In genomic region chr3:99240811-99241738, GRCm38 (mm10) we compare ENCODE assay signal across 8 mouse cellular contexts. TPM values are rescaled to one million over a fixed set of nuclear protein-coding genes. Genes with fewer than 3 reads are reported as not detected.
A peak's percentile ranks its signal among the peaks of the same experiment; 100 is the strongest.
DNase-seq lines count a peak whose midpoint lies in the region; ATAC-seq and TF ChIP-seq lines count a peak whose summit lies in the region.

No protein-coding gene starts in this region.

- no peak overlapping the region for H3K27ac ChIP-seq in lung, embryonic 15.5 days
- H3K27ac ChIP-seq in embryonic facial prominence, embryonic 13.5 days, result peak overlapping the region; percentile 65
- H3K27ac ChIP-seq in limb, embryonic 10.5 days, result peak overlapping the region; percentile 92
- H3K27ac ChIP-seq in small intestine, adult 2 months (ENCODE audit: insufficient read depth, low read depth, low read length), result no peak overlapping the region
- no peak overlapping the region for H3K27ac ChIP-seq in layer of hippocampus, adult 2 months

- peaks cover 24% of the 10 kb centered on the region for H3K4me1 ChIP-seq in lung, embryonic 15.5 days
- H3K4me1 ChIP-seq in lung, adult 2 months (ENCODE audit: control insufficient read depth, insufficient read depth, low read length), result 0 out of 2 replicates have a peak, but pooled peaks cover 2% of the 10 kb centered on the region
- H3K4me1 ChIP-seq in embryonic facial prominence, embryonic 13.5 days, result peaks cover 15% of the 10 kb centered on the region; the same call in 1 of the 2 replicates
- peaks cover 67% of the 10 kb centered on the region for H3K4me1 ChIP-seq in limb, embryonic 10.5 days
- 0 out of 2 replicates have a peak, but pooled peaks cover 2% of the 10 kb centered on the region for H3K4me1 ChIP-seq in small intestine, adult 2 months (ENCODE audit: control insufficient read depth, insufficient read depth, insufficient read length, low read length)

- 0 out of 2 replicates have a peak overlapping the region, but pooled peaks have one; percentile 3 for H3K4me3 ChIP-seq in lung, embryonic 15.5 days
- H3K4me3 ChIP-seq in lung, adult 2 months (replicated peaks; ENCODE audit: extremely low read depth, low read depth, low read length), result no peak overlapping the region
- H3K4me3 ChIP-seq in embryonic facial prominence, embryonic 13.5 days, result peak overlapping the region; percentile 39
- peak overlapping the region; percentile 65 for H3K4me3 ChIP-seq in limb, embryonic 10.5 days
- H3K4me3 ChIP-seq in small intestine, adult 2 months (ENCODE audit: low read depth, low read length), result peak overlapping the region; percentile 38
- H3K4me3 ChIP-seq in layer of hippocampus, adult 2 months, result no peak overlapping the region; the same call in 1 of the 2 replicates

- no peak for DNase-seq in lung, adult 2 months
- peak; percentile 75 for DNase-seq in limb, embryonic 10.5 days (ENCODE audit: low spot score)
- DNase-seq in layer of hippocampus, adult 2 months (ENCODE audit: low spot score in 2 of 2), result no peak
- no peak for DNase-seq in urinary bladder, adult 2 months (ENCODE audit: low spot score)
- DNase-seq in frontal cortex, postnatal 25 days (ENCODE audit: low spot score in 2 of 2), result no peak

- TF ChIP-seq CTCF in lung, adult 2 months (IDR thresholded peaks at IDR 0.05; ENCODE audit: insufficient read depth, low read length), result no peak
- no peak for TF ChIP-seq CTCF in small intestine, adult 2 months (IDR thresholded peaks at IDR 0.05; ENCODE audit: extremely low read depth, insufficient read length, insufficient replicate concordance, low read depth, low read length)
- TF ChIP-seq CTCF in layer of hippocampus, adult 2 months (conservative IDR thresholded peaks at IDR 0.05), result no peak

- H3K9ac ChIP-seq in lung, embryonic 15.5 days, result no peak overlapping the region
- H3K9ac ChIP-seq in embryonic facial prominence, embryonic 13.5 days, result peak overlapping the region; percentile 67

- no peak for TF ChIP-seq POLR2A in lung, adult 2 months (IDR thresholded peaks at IDR 0.05; ENCODE audit: borderline replicate concordance, extremely low read depth, low read depth, low read length)
- TF ChIP-seq POLR2A in small intestine, adult 2 months (IDR thresholded peaks at IDR 0.05; ENCODE audit: low read depth, low read length), result no peak

- H3K4me2 ChIP-seq in lung, embryonic 15.5 days, result peak overlapping the region; percentile 18
- H3K4me2 ChIP-seq in embryonic facial prominence, embryonic 13.5 days, result peak overlapping the region; percentile 54

- WGBS in lung, embryonic 15.5 days, result under 1% methylated on average over 50 of the region's 50 CpGs
- WGBS in lung, adult 2 months, result 3% methylated on average over 50 of the region's 50 CpGs
- under 1% methylated on average over 50 of the region's 50 CpGs for WGBS in embryonic facial prominence, embryonic 13.5 days
- under 1% methylated on average over 50 of the region's 50 CpGs for WGBS in limb, embryonic 10.5 days
- 2% methylated on average over 50 of the region's 50 CpGs for WGBS in small intestine, adult 2 months

- no peak for ATAC-seq in lung, embryonic 15.5 days (ENCODE audit: borderline replicate concordance, extremely low read depth, low FRiP score, low TSS enrichment)
- no peak for ATAC-seq in embryonic facial prominence, embryonic 13.5 days (ENCODE audit: insufficient number of reproducible peaks, insufficient read depth, low FRiP score, low TSS enrichment, low read depth)

- peaks cover 98% of the 10 kb centered on the region for H3K27me3 ChIP-seq in lung, embryonic 15.5 days
- peaks cover 98% of the 10 kb centered on the region for H3K27me3 ChIP-seq in embryonic facial prominence, embryonic 13.5 days
- H3K27me3 ChIP-seq in limb, embryonic 10.5 days (ENCODE audit: low read depth, poor library complexity, severe bottlenecking), result peaks cover 89% of the 10 kb centered on the region
- peaks cover 66% of the 10 kb centered on the region for H3K27me3 ChIP-seq in small intestine, adult 2 months (ENCODE audit: control insufficient read depth, insufficient read depth, low read length)

- no peaks in the 10 kb centered on the region for H3K36me3 ChIP-seq in lung, embryonic 15.5 days
- no peaks in the 10 kb centered on the region for H3K36me3 ChIP-seq in embryonic facial prominence, embryonic 13.5 days
- no peaks in the 10 kb centered on the region for H3K36me3 ChIP-seq in limb, embryonic 10.5 days
- no peaks in the 10 kb centered on the region for H3K36me3 ChIP-seq in small intestine, adult 2 months (ENCODE audit: control insufficient read depth, insufficient read depth, low read length)

- H3K9me3 ChIP-seq in lung, embryonic 15.5 days, result no peaks in the 10 kb centered on the region
- no peaks in the 10 kb centered on the region for H3K9me3 ChIP-seq in embryonic facial prominence, embryonic 13.5 days
- H3K9me3 ChIP-seq in limb, embryonic 10.5 days (replicated peaks), result no peaks in the 10 kb centered on the region

RNA-seq across cellular contexts. Expression of gene Tbx15, which starts 0.9 kb away (rescaled TPM):
- polyA plus RNA-seq in lung, embryonic 15.5 days (2015; fragmentation: Nextera tagmentation; extraction: Ambion mirVana), result 0.04 TPM in 1 of 2 replicates, not detected in the other
- 0.07 and 3.0 TPM in 2 replicates for polyA plus RNA-seq in lung, adult 2 months (2012; rRNA removed)
- 16.0 and 23.0 TPM in 2 replicates for polyA plus RNA-seq in embryonic facial prominence, embryonic 13.5 days (2015; fragmentation: Nextera tagmentation; extraction: Ambion mirVana)
- 25.8 and 41.2 TPM in 2 replicates for polyA plus RNA-seq in limb, embryonic 10.5 days (2016; fragmentation: Nextera tagmentation; extraction: Ambion mirVana)
- polyA plus RNA-seq in small intestine, adult 2 months (2012; rRNA removed), result not detected in 2 replicates
- total RNA-seq in layer of hippocampus, adult 2 months (2021), result under 1 TPM; 0.44 to 0.81 TPM
- polyA plus RNA-seq in urinary bladder, adult 2 months (2012; rRNA removed), result 0.25 and 0.29 TPM in 2 replicates

Comparison
In these comparisons a context has a peak if more than half of its experiments do, and no peak if none do; other contexts are left out.
1. H3K4me3 ChIP-seq: peak in lung, embryonic 15.5 days (single experiment), embryonic facial prominence, embryonic 13.5 days (single experiment), limb, embryonic 10.5 days (single experiment) and small intestine, adult 2 months (single experiment); none in lung, adult 2 months (single experiment) and layer of hippocampus, adult 2 months (single experiment).
2. H3K27ac ChIP-seq: peak in embryonic facial prominence, embryonic 13.5 days (single experiment) and limb, embryonic 10.5 days (single experiment); none in lung, embryonic 15.5 days (single experiment), small intestine, adult 2 months (single experiment) and layer of hippocampus, adult 2 months (single experiment).